Mouse (Mus musculus): ENCODE results near the gene Scgb2b12.
"Not testable (repeated sequence)": the region's sequence is repeated elsewhere in the genome, so short reads cannot be mapped to it uniquely, and the experiment has no call there.

Gene Scgb2b12

GRCm38 (mm10) chr7:32327145-32327544 lies at the start of gene Scgb2b12:
Gene Scgb2b12 (minus strand): TSS chr7:32327245.
- not testable (repeated sequence) for DNase-seq (ENCODE audit: low read depth, low spot score)

- DNase-seq (ENCODE audit: low read depth, low spot score): not testable (repeated sequence)
These were observed 6.8 kb upstream of the Scgb2b12 start, which contains the start of gene Scgb1b12 for GRCm38 (mm10) chr7:32333882-32334281. Gene Scgb1b12 (plus strand): TSS chr7:32334182.
